Comparison of ENCODE assay signal across 12 mouse cellular contexts in the genomic region with DNA sequence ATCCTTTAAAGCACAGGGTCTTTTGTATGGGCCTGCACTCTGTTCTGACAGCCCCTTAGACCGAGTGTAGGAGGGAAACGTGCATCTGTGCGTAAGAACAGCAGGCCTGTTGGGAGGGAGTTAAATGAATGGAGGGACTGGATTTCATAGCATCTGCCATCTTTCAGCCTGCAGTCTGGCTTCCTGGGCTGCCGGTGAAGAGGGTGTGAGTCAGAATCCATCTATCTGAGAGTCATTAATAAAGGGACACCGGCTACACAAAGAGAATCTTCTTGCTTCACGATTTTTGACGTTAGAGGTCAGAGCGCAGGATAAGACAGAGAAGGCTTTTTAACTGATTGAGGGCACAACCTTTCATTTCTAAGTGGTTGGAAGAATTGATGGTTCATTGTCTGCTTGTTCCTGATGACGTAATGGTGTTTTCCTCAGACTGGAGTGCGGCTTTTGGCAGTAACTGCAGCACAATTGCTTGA. TPM values are rescaled to one million over a fixed set of nuclear protein-coding genes. Genes with fewer than 3 reads are reported as not detected.
A peak's percentile ranks its signal among the peaks of the same experiment; 100 is the strongest.
DNase-seq lines count a peak whose midpoint lies in the region; ATAC-seq and TF ChIP-seq lines count a peak whose summit lies in the region.
"Had no signal": no experiment of that assay in that cellular context is flagged by ENCODE, and none has a peak within 500 bp of the region (broad histone marks: within the 10 kb centered on the region; RNA-seq: fewer than 3 reads in every experiment).

No protein-coding gene starts in this region.

- H3K4me2 ChIP-seq in embryonic facial prominence, embryonic 15.5 days (replicated peaks) = no peak overlapping the region
- H3K4me2 ChIP-seq: heart, embryonic 12.5 days had no signal

- no peak overlapping the region for H3K9ac ChIP-seq in embryonic facial prominence, embryonic 15.5 days
- H3K9ac ChIP-seq: heart, embryonic 12.5 days had no signal

- no peak overlapping the region for H3K27ac ChIP-seq in kidney, adult 2 months (ENCODE audit: insufficient read depth, low read depth, low read length)
- H3K27ac ChIP-seq in embryonic facial prominence, embryonic 15.5 days (replicated peaks) = peak overlapping the region; percentile 48; the same call in 1 of the 2 replicates

- intact Hi-C loops in gastrocnemius, postnatal 36 days (cut with DNase I) = no loop called here

- H3K27me3 ChIP-seq in kidney, adult 2 months (replicated peaks; ENCODE audit: control insufficient read depth, insufficient read depth, low read length) = no peaks in the 10 kb centered on the region
- H3K27me3 ChIP-seq in embryonic facial prominence, embryonic 15.5 days = no peaks in the 10 kb centered on the region
- H3K27me3 ChIP-seq: heart, embryonic 12.5 days had no signal

- no peaks in the 10 kb centered on the region for H3K36me3 ChIP-seq in kidney, adult 2 months (ENCODE audit: control insufficient read depth, insufficient read depth, low read length)
- 0 out of 2 replicates have a peak, but pooled peaks cover 4% of the 10 kb centered on the region for H3K36me3 ChIP-seq in embryonic facial prominence, embryonic 15.5 days

- TF ChIP-seq POLR2A in kidney, adult 2 months (IDR thresholded peaks at IDR 0.05; ENCODE audit: low read depth, low read length) = no peak

- H3K4me3 ChIP-seq in kidney, adult 2 months (ENCODE audit: insufficient read depth, low read depth, low read length) = no peak overlapping the region
- no peak overlapping the region for H3K4me3 ChIP-seq in embryonic facial prominence, embryonic 15.5 days (replicated peaks)
- H3K4me3 ChIP-seq: heart, embryonic 12.5 days had no signal

- DNase-seq in kidney, adult 2 months = peak; percentile 55
- DNase-seq in kidney, postnatal 14 days = no peak
- peak; percentile 22 for DNase-seq in adrenal gland, postnatal 10 days
- peak; percentile 57 for DNase-seq in mesoderm, embryonic 11.5 days (ENCODE audit: low read depth, low spot score)
- DNase-seq in gastrocnemius, postnatal 36 days = no peak
- no peak for DNase-seq in urinary bladder, postnatal 10 days (ENCODE audit: low spot score)
- no peak for DNase-seq in ovary, postnatal 10 days (ENCODE audit: low spot score)
- DNase-seq: cerebellum, adult 8-10 months; thymus, postnatal 36 days had no signal

- no peaks in the 10 kb centered on the region; the same call in 1 of the 2 replicates for H3K4me1 ChIP-seq in kidney, adult 2 months (ENCODE audit: control insufficient read depth, insufficient read depth, low read length)
- H3K4me1 ChIP-seq in embryonic facial prominence, embryonic 15.5 days = peaks cover 8% of the 10 kb centered on the region; the same call in 1 of the 2 replicates

- WGBS in kidney, adult 2 months = 60% methylated on average over 10 of the region's 10 CpGs
- 63% methylated on average over 10 of the region's 10 CpGs for WGBS in embryonic facial prominence, embryonic 15.5 days

- no peak for ATAC-seq in embryonic facial prominence, embryonic 15.5 days (ENCODE audit: insufficient number of reproducible peaks, low FRiP score, low TSS enrichment, low read depth)

- no peak for TF ChIP-seq CTCF in kidney, adult 2 months (conservative IDR thresholded peaks at IDR 0.05; ENCODE audit: insufficient read depth, insufficient read length, low read depth, low read length)

- no peaks in the 10 kb centered on the region for H3K9me3 ChIP-seq in embryonic facial prominence, embryonic 15.5 days (replicated peaks)
- H3K9me3 ChIP-seq: G1E; heart, embryonic 12.5 days had no signal

RNA-seq across cellular contexts. Expression of a gene that starts 46.2 kb away (rescaled TPM):
- polyA plus RNA-seq in kidney, adult 2 months (2012; rRNA removed) = 11.5 and 12.8 TPM in 2 replicates
- total RNA-seq in adrenal gland, postnatal 10 days (2021) = 10 to 100 TPM; 39.7 to 60.7 TPM
- polyA plus RNA-seq in embryonic facial prominence, embryonic 15.5 days (2015; fragmentation: Nextera tagmentation; extraction: Ambion mirVana) = 48.6 and 51.4 TPM in 2 replicates
- total RNA-seq in gastrocnemius, postnatal 36 days (2021) = 10 to 100 TPM; 42.5 to 43.6 TPM

Comparison
In these comparisons a context has a peak if more than half of its experiments do, and no peak if none do; other contexts are left out.
1. DNase-seq: peak in kidney, adult 2 months (single experiment), adrenal gland, postnatal 10 days (single experiment) and mesoderm, embryonic 11.5 days (single experiment); none in kidney, postnatal 14 days (single experiment), gastrocnemius, postnatal 36 days (0 of 2), urinary bladder, postnatal 10 days (single experiment) and ovary, postnatal 10 days (single experiment).